Mouse (Mus musculus) hindbrain, postnatal 0 days (tissue): ENCODE results near the gene Tom1. TPM values are rescaled to one million over a fixed set of nuclear protein-coding genes. Genes with fewer than 3 reads are reported as not detected.

ENCODE experiments used
- ATAC-seq: fragments of 200-750 bp; cut with Nextera tagmentation; 2 replicates; pipeline ENCODE4 v1.8.0; 2017; ENCODE audit warnings: mild to moderate bottlenecking, moderate TSS enrichment, moderate library complexity
- DNase-seq: peaks from one replicate; pipeline ENCODE4 v3.0.0-alpha.2; 2015; ENCODE audit warnings: low spot score
- H3K27ac ChIP-seq: fragments of 300-500 bp; sonication (generic); 2 replicates; pipeline ENCODE4 v1.5.1; 2014; ENCODE audit warnings: mild to moderate bottlenecking
- H3K27me3 ChIP-seq: fragments of 300-500 bp; sonication (generic); 2 replicates; pipeline ENCODE4 v1.6.1; 2014; ENCODE audit warnings: low read length, mixed read lengths; ENCODE audit not compliant: insufficient read depth
- H3K36me3 ChIP-seq: fragments of 300-500 bp; sonication (generic); 2 replicates; pipeline ENCODE4 v1.6.1; 2014; ENCODE audit warnings: low read length, mixed read lengths; ENCODE audit not compliant: insufficient read depth
- H3K4me1 ChIP-seq: fragments of 300-500 bp; sonication (generic); 2 replicates; pipeline ENCODE4 v1.6.1; 2014; ENCODE audit warnings: antibody characterized with exemption, low read length, mixed read lengths; ENCODE audit not compliant: insufficient read depth
- H3K4me2 ChIP-seq: fragments of 300-500 bp; sonication (generic); 2 replicates; pipeline ENCODE4 v1.6.1; 2014; ENCODE audit warnings: low read depth, mild to moderate bottlenecking, low read length, moderate library complexity, mixed read lengths
- H3K4me3 ChIP-seq: fragments of 300-500 bp; sonication (generic); 2 replicates; pipeline ENCODE4 v1.5.1; 2014; ENCODE audit warnings: low read length
- H3K9ac ChIP-seq: fragments of 300-500 bp; sonication (generic); replicated peaks from 2 replicates; pipeline ENCODE4 v1.6.1; 2014; ENCODE audit warnings: mild to moderate bottlenecking, low read length, moderate library complexity, mixed read lengths
- H3K9me3 ChIP-seq: fragments of 300-500 bp; sonication (generic); 2 replicates; pipeline ENCODE4 v1.6.1; 2016; ENCODE audit warnings: low read length, mixed read lengths
- CTCF ChIP-seq: IDR thresholded peaks from 2 replicates; pipeline ENCODE4 v1.5.1; 2016; ENCODE audit warnings: antibody characterized with exemption, control low read depth, low read depth
- WGBS: fragments of 180-500 bp; shearing (Covaris S2); extraction: QIAGEN DNeasy Blood & Tissue Kit; methylation state at CpG from one replicate; pipeline ENCODE4 v1.1.7; 2014; 5-methylcytosine and 5-hydroxymethylcytosine counted together
- polyA plus RNA-seq: library from polyadenylated mRNA; unstranded; fragments of >200 nt; fragmentation: Nextera tagmentation; extraction: Ambion mirVana; gene quantifications from 2 replicates; pipeline ENCODE4 v1.2.1, GENCODE M21; 2015
- total RNA-seq: library from RNA; depleted of rRNA; stranded (reverse); fragments of >200 nt; gene quantifications from 2 replicates; pipeline ENCODE4 v1.2.3, GENCODE M21; 2014

The Tom1 gene
- total and polyA plus RNA-seq, 2 experiments from 2014 or later: 45.9 to 48.2 TPM

- ATAC-seq (no peak), DNase-seq (no peak)
- TF ChIP-seq CTCF: no peak
- Histone ChIP-seq H3K27ac (no peak overlapping the region), H3K4me3 (no peak overlapping the region), H3K4me2 (no peak overlapping the region), H3K27me3 (no peaks in the 10 kb centered on the region), H3K36me3 (0 out of 2 replicates have a peak, but pooled peaks cover 4% of the 10 kb centered on the region), H3K9me3 (no peaks in the 10 kb centered on the region), H3K9ac (no peak overlapping the region), H3K4me1 (no peaks in the 10 kb centered on the region)
- WGBS: 92% methylated on average over 4 of the region's 4 CpGs
These were observed 69.5 kb downstream of the Tom1 start for GRCm38 (mm10) chr8:75102956-75103355.

GRCm38 (mm10) chr8:75103376-75103878, 69.9 kb downstream of the Tom1 start:
- Histone ChIP-seq H3K9ac (no peak overlapping the region), H3K4me2 (no peak overlapping the region), H3K4me1 (no peaks in the 10 kb centered on the region), H3K9me3 (no peaks in the 10 kb centered on the region), H3K27me3 (no peaks in the 10 kb centered on the region), H3K4me3 (no peak overlapping the region), H3K36me3 (0 out of 2 replicates have a peak, but pooled peaks cover 4% of the 10 kb centered on the region), H3K27ac (no peak overlapping the region)
- ATAC-seq (no peak), DNase-seq (no peak)
- WGBS: 40% methylated on average over 8 of the region's 8 CpGs
- no peak for TF ChIP-seq CTCF

GRCm38 (mm10) chr8:75108527-75109235, 75.2 kb downstream of the Tom1 start:
- Histone ChIP-seq H3K4me2 (peak overlapping the region; percentile 90), H3K36me3 (no peaks in the 10 kb centered on the region), H3K4me3 (peak overlapping the region; percentile 76), H3K27me3 (no peaks in the 10 kb centered on the region), H3K9ac (peak overlapping the region; percentile 61), H3K4me1 (peaks cover 9% of the 10 kb centered on the region), H3K9me3 (no peaks in the 10 kb centered on the region), H3K27ac (peak overlapping the region; percentile 81)
- TF ChIP-seq CTCF: peak; percentile 85
- ATAC-seq (peak; percentile 76), DNase-seq (peak; percentile 88)
- WGBS: 2% methylated on average over 9 of the region's 9 CpGs

- no peaks in the 10 kb centered on the region for H3K36me3 ChIP-seq
- H3K4me1 ChIP-seq: peaks cover 9% of the 10 kb centered on the region
- no peak for TF ChIP-seq CTCF
- WGBS: under 1% methylated on average over 59 of the region's 59 CpGs
- peak within 1 kb of the TSS; percentile 76 for H3K4me3 ChIP-seq
- H3K27me3 ChIP-seq: no peaks in the 10 kb centered on the region
- DNase-seq (peak; percentile 100), ATAC-seq (peak; percentile 99)
- peak within 1 kb of the TSS; percentile 90 for H3K4me2 ChIP-seq
- H3K9me3 ChIP-seq: no peaks in the 10 kb centered on the region
- H3K27ac ChIP-seq: peak within 1 kb of the TSS; percentile 81
- peak within 1 kb of the TSS; percentile 61 for H3K9ac ChIP-seq
These were observed 75.9 kb downstream of the Tom1 start, which contains the start of gene Mcm5 for GRCm38 (mm10) chr8:75109236-75109967. Gene Mcm5, plus strand, starts transcription at chr8:75109569.

DNA sequence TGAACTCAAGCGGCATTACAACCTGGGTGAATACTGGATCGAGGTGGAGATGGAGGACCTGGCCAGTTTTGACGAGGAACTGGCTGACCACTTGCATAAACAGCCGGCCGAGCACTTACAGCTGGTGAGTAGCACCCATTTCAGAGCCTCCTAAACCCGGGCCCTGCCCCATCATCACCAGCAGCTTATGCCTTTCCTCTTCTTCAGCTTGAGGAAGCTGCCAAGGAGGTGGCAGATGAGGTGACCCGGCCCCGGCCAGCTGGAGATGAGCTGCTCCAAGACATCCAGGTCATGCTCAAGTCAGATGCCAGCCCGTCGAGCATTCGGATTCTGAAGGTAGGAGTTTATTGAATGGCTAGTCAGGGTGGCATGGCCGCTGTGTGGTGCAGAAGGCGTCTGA, 76.6 kb downstream of the Tom1 start:
- Histone ChIP-seq H3K36me3 (no peaks in the 10 kb centered on the region), H3K4me3 (peak overlapping the region; percentile 76), H3K4me1 (peaks cover 9% of the 10 kb centered on the region), H3K9ac (peak overlapping the region; percentile 53), H3K27me3 (no peaks in the 10 kb centered on the region), H3K4me2 (peak overlapping the region; percentile 90), H3K27ac (no peak overlapping the region), H3K9me3 (no peaks in the 10 kb centered on the region)
- 20% methylated on average over 13 of the region's 13 CpGs for WGBS
- ATAC-seq (no peak), DNase-seq (no peak)
- TF ChIP-seq CTCF: no peak

DNA sequence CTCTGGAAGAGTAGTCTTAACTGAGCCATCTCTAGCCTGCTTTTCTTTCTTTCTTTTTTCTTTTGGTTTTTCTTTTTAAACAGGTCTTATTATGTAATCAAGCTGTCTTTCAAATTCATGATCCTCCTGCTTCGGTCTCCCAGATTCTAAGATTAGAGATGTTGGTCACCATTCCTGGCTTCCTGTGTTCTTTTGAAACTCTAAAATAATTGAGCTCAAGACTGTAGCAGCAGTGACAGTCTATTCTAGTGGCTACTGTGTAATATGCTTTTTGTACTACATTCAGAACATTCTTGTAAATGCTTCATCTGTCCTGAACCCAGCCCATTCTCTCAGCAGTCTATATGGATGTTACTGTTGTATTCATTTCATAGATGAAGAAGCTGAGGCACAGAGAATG, 85.0 kb downstream of the Tom1 start:
- no peak for ATAC-seq

More for the DNA sequence above, 85.0 kb downstream of the Tom1 start:
- H3K4me3 ChIP-seq: no peak overlapping the region
- H3K9ac ChIP-seq: no peak overlapping the region
- no peak overlapping the region for H3K4me2 ChIP-seq
- no peaks in the 10 kb centered on the region for H3K9me3 ChIP-seq
- DNase-seq: no peak
- WGBS: 95% methylated on average over 1 of the region's 1 CpGs
- H3K27me3 ChIP-seq: no peaks in the 10 kb centered on the region
- peaks cover 15% of the 10 kb centered on the region for H3K36me3 ChIP-seq
- no peaks in the 10 kb centered on the region for H3K4me1 ChIP-seq
- no peak for TF ChIP-seq CTCF
- H3K27ac ChIP-seq: no peak overlapping the region
